Mouse (Mus musculus) bone marrow, adult 2 months (tissue): Measurements from ENCODE around the gene Nucb1. TPM values are rescaled to one million over a fixed set of nuclear protein-coding genes. Genes with fewer than 3 reads are reported as not detected.

ENCODE experiments used
- H3K27ac ChIP-seq: fragments of 200-500 bp; 2 replicates; pipeline ENCODE4 v1.5.1; 2012; ENCODE audit warnings: low read depth, mild to moderate bottlenecking, control low read depth, inconsistent platforms, low read length; ENCODE audit not compliant: control insufficient read depth, poor library complexity, insufficient read depth
- H3K4me1 ChIP-seq: fragments of 200-500 bp; 2 replicates; pipeline ENCODE4 v1.6.1; 2011; ENCODE audit warnings: low read length; ENCODE audit not compliant: control insufficient read depth, insufficient read depth
- H3K4me3 ChIP-seq: fragments of 200-500 bp; replicated peaks from 2 replicates; pipeline ENCODE3; 2011; ENCODE audit warnings: mild to moderate bottlenecking, low read depth, low read length, control low read depth; ENCODE audit not compliant: control insufficient read depth
- CTCF ChIP-seq: fragments of 200-500 bp; IDR thresholded peaks from 2 replicates; pipeline ENCODE4 v1.5.1; 2011; ENCODE audit warnings: low read length, control low read depth; ENCODE audit not compliant: control insufficient read depth, insufficient read depth
- POLR2A ChIP-seq: fragments of 200-500 bp; IDR thresholded peaks from 2 replicates; pipeline ENCODE4 v1.6.1; 2011; ENCODE audit warnings: low read depth, mild to moderate bottlenecking, control low read depth, low read length, borderline replicate concordance; ENCODE audit not compliant: control insufficient read depth
- WGBS: fragments of 180-500 bp; shearing (Covaris S2); methylation state at CpG from one replicate; pipeline ENCODE4 v1.1.7; 2018; 5-methylcytosine and 5-hydroxymethylcytosine counted together
- polyA plus RNA-seq: library from polyadenylated mRNA; stranded (reverse); fragments of >200 nt; gene quantifications from 2 replicates; pipeline ENCODE4 v1.2.4, GENCODE M21; 2011; ENCODE audit warnings: low replicate concordance; ENCODE audit not compliant: missing spikeins, insufficient read depth, insufficient read length

Gene Nucb1
- polyA plus RNA-seq, 1 experiment, result 71.9 TPM

DNA sequence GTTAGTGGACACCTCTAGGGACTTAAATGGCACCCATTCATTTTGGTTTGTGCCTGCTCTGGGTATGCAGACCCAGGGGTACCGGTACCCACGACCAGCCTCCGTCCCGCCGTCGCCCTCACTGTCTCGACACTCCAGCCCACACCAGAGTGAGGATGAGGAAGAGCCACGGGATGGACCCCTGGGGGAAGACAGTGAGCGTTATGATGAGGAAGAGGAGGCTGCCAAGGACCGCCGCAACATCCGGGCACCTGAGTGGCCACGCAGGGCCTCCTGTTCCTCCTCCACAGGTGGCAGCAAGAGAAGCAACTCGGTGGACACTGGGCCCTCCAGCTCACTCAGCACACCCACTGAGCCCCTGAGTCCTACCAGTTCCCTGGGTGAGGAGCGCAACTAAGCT, 55.2 kb downstream of the Nucb1 start:
- Histone ChIP-seq H3K27ac (no peak overlapping the region), H3K4me1 (peaks cover 3% of the 10 kb centered on the region; the same call in 1 of the 2 replicates), H3K4me3 (no peak overlapping the region)
- TF ChIP-seq POLR2A (no peak), CTCF (no peak)
- 88% methylated on average over 15 of the region's 15 CpGs for WGBS

DNA sequence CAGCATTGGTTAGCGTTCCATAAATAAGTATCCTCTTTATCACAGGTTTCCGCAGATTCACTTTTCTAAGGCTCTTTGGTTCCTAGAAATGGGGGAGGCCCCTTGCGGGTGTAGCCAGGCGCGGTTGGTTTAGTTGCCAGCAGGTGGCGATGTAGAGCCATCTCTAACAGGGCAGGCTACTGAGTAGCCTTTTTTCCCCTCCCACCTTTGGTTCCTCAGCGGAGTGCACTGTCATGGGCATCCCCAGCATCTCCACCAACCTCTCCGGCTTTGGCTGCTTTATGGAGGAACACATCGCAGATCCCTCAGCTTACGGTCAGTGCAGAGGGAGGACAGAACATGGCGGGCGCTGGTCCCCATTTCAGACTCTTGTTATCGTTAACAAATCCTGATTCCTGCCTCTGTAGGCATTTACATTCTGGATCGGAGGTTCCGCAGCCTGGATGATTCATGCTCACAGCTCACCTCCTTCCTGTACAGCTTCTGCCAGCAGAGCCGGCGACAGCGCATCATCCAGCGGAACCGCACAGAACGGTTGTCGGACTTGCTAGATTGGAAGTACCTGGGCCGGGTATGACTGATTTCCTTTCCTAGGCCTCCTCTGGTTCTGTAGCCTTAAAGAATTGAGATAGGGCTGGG, 58.7 kb downstream of the Nucb1 start:
- 59% methylated on average over 23 of the region's 23 CpGs for WGBS
- no peak overlapping the region for H3K4me3 ChIP-seq
- no peak overlapping the region for H3K27ac ChIP-seq

GRCm38 (mm10) chr7:45449974-45450373, 60.2 kb downstream of the Nucb1 start:
- H3K4me3 ChIP-seq, result no peak overlapping the region
- no peak for TF ChIP-seq CTCF
- TF ChIP-seq POLR2A, result no peak
- no peak overlapping the region for H3K27ac ChIP-seq
- WGBS, result 85% methylated on average over 1 of the region's 1 CpGs
- no peaks in the 10 kb centered on the region for H3K4me1 ChIP-seq

More for the DNA sequence above, 58.7 kb downstream of the Nucb1 start:
- TF ChIP-seq CTCF, result peak; percentile 85
- no peak for TF ChIP-seq POLR2A
- H3K4me1 ChIP-seq, result no peaks in the 10 kb centered on the region

DNA sequence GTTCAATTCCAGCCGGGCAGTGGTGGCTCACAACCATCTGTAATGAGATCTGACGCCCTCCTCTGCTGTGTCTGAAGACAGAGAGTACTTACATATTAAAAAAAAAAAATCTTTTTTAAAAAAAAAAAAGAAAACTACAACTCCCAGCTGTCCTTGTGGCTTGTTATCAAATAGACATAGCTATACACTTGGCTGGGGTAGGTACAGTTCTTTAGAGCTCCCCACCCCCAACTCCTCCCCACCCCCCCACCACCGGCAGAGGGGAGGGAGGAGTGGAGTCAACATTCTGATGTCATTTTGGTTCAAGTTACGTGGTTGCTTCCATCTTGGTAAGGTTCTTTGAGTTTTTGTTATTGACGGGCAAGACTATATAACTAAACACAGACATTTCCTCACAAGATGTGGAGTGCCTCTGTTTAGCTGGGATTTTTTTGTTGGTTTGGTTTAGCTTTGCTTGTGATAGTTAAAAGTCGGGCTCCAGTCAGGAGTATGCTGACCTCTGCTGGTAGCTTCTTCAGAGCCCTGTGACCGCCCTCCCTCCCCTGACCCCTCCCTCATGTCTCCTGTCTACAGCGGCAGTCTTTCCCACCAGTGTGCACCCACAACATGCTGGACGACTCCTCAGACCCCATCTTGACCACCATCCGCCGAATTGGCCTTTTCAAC, 62.7 kb downstream of the Nucb1 start:
- H3K4me3 ChIP-seq, result no peak overlapping the region

GRCm38 (mm10) chr7:45446589-45446988, 63.6 kb downstream of the Nucb1 start:
- no peak overlapping the region for H3K27ac ChIP-seq
- TF ChIP-seq POLR2A (no peak), CTCF (no peak)
- H3K4me3 ChIP-seq, result no peak overlapping the region
- no peaks in the 10 kb centered on the region for H3K4me1 ChIP-seq

More for the DNA sequence above, 62.7 kb downstream of the Nucb1 start:
- WGBS, result 41% methylated on average over 11 of the region's 11 CpGs
- TF ChIP-seq CTCF, result peak; percentile 49
- TF ChIP-seq POLR2A, result no peak
- no peaks in the 10 kb centered on the region for H3K4me1 ChIP-seq
- no peak overlapping the region for H3K27ac ChIP-seq

GRCm38 (mm10) chr7:45443526-45444420, 66.4 kb downstream of the Nucb1 start:
- Histone ChIP-seq H3K4me3 (no peak overlapping the region), H3K4me1 (no peaks in the 10 kb centered on the region), H3K27ac (no peak overlapping the region)
- WGBS, result 81% methylated on average over 22 of the region's 22 CpGs
- TF ChIP-seq CTCF (no peak), POLR2A (no peak)

Other genes starting within 250 kb of the Nucb1 start
- not detected in 2 replicates for gene Slc6a21, start 232.9 kb downstream of the Nucb1 start, polyA plus RNA-seq
- gene Trpm4, start 176.6 kb downstream of the Nucb1 start, polyA plus RNA-seq, result 2.6 and 3.9 TPM in 2 replicates
- gene Hrc, start 175.1 kb downstream of the Nucb1 start, polyA plus RNA-seq, result 1.5 and 1.7 TPM in 2 replicates
- not detected in 2 replicates for gene Ppfia3, start 143.4 kb downstream of the Nucb1 start, polyA plus RNA-seq
- gene Lin7b, start 139.8 kb downstream of the Nucb1 start, polyA plus RNA-seq, result not detected in 2 replicates
- 753 and 781 TPM in 2 replicates for gene Snrnp70, start 114.7 kb downstream of the Nucb1 start, polyA plus RNA-seq
- gene Kcna7, start 104.8 kb downstream of the Nucb1 start, polyA plus RNA-seq, result not detected in 2 replicates
- 1.8 TPM in 1 of 2 replicates, not detected in the other for gene Ntf5, start 96.7 kb downstream of the Nucb1 start, polyA plus RNA-seq
- not detected in 2 replicates for gene Lhb, start 89.6 kb downstream of the Nucb1 start, polyA plus RNA-seq
- 11.3 and 17.4 TPM in 2 replicates for gene Gys1, start 75.6 kb downstream of the Nucb1 start, polyA plus RNA-seq
- 61.4 and 66.3 TPM in 2 replicates for gene Ruvbl2, start 72.3 kb downstream of the Nucb1 start, polyA plus RNA-seq
- gene Ftl1, start 50.5 kb downstream of the Nucb1 start, polyA plus RNA-seq, result 2,067 and 2,131 TPM in 2 replicates
- gene Bax, start 43.5 kb downstream of the Nucb1 start, polyA plus RNA-seq, result 71.8 and 143 TPM in 2 replicates
- gene Tulp2, start 28.5 kb downstream of the Nucb1 start, polyA plus RNA-seq, result 1.3 TPM in 1 of 2 replicates, not detected in the other
- not detected in 2 replicates for gene Gm45808, start 23.6 kb downstream of the Nucb1 start, polyA plus RNA-seq
- gene Dhdh, start 21.6 kb downstream of the Nucb1 start, polyA plus RNA-seq, result 2.7 and 4.8 TPM in 2 replicates
- 356 and 801 TPM in 2 replicates for gene Ppp1r15a, start 15.9 kb upstream of the Nucb1 start, polyA plus RNA-seq
- gene Plekha4, start 15.9 kb upstream of the Nucb1 start, polyA plus RNA-seq, result 2.1 and 8.9 TPM in 2 replicates
- 5.7 TPM in 1 of 2 replicates, not detected in the other for gene Hsd17b14, start 44.5 kb upstream of the Nucb1 start, polyA plus RNA-seq
- gene Bcat2, start 59.7 kb upstream of the Nucb1 start, polyA plus RNA-seq, result 35.7 and 58.4 TPM in 2 replicates
- not detected in 2 replicates for gene Fgf21, start 105.1 kb upstream of the Nucb1 start, polyA plus RNA-seq
- gene Fut1, start 106.9 kb upstream of the Nucb1 start, polyA plus RNA-seq, result not detected in 2 replicates
- 1.1 TPM in 1 of 2 replicates, not detected in the other for gene Izumo1, start 111.4 kb upstream of the Nucb1 start, polyA plus RNA-seq
- 5.9 and 6.0 TPM in 2 replicates for gene Rasip1, start 117.1 kb upstream of the Nucb1 start, polyA plus RNA-seq
- 1.00 TPM in 1 of 2 replicates, not detected in the other for gene Mamstr, start 129.6 kb upstream of the Nucb1 start, polyA plus RNA-seq
- not detected in 2 replicates for gene Fut2, start 156.0 kb upstream of the Nucb1 start, polyA plus RNA-seq
- gene Ntn5, start 173.6 kb upstream of the Nucb1 start, polyA plus RNA-seq, result not detected in 2 replicates
- not detected in 2 replicates for gene Sec1, start 184.0 kb upstream of the Nucb1 start, polyA plus RNA-seq
- 4.4 TPM in 1 of 2 replicates, not detected in the other for gene Car11, start 189.4 kb upstream of the Nucb1 start, polyA plus RNA-seq
- 8.6 and 19.3 TPM in 2 replicates for gene Dbp, start 194.7 kb upstream of the Nucb1 start, polyA plus RNA-seq
- 845 and 916 TPM in 2 replicates for gene Rpl18, start 205.1 kb upstream of the Nucb1 start, polyA plus RNA-seq
- 12.9 and 24.4 TPM in 2 replicates for gene Sphk2, start 207.6 kb upstream of the Nucb1 start, polyA plus RNA-seq
- gene Fam83e, start 210.8 kb upstream of the Nucb1 start, polyA plus RNA-seq, result 1.1 TPM in 1 of 2 replicates, not detected in the other
- not detected in 2 replicates for gene Spaca4, start 215.4 kb upstream of the Nucb1 start, polyA plus RNA-seq